Mouse (Mus musculus) hindbrain, postnatal 0 days (tissue): ENCODE measurements around the gene Grasp. TPM values are rescaled to one million over a fixed set of nuclear protein-coding genes. Genes with fewer than 3 reads are reported as not detected.
A peak's percentile ranks its signal among the peaks of the same experiment; 100 is the strongest.

ENCODE experiments used
- ATAC-seq: fragments of 200-750 bp; cut with Nextera tagmentation; 2 replicates; pipeline ENCODE4 v1.8.0; 2017; ENCODE audit warnings: mild to moderate bottlenecking, moderate TSS enrichment, moderate library complexity
- DNase-seq: peaks from one replicate; pipeline ENCODE4 v3.0.0-alpha.2; 2015; ENCODE audit warnings: low spot score
- H3K27ac ChIP-seq: fragments of 300-500 bp; sonication (generic); 2 replicates; pipeline ENCODE4 v1.5.1; 2014; ENCODE audit warnings: mild to moderate bottlenecking
- H3K27me3 ChIP-seq: fragments of 300-500 bp; sonication (generic); 2 replicates; pipeline ENCODE4 v1.6.1; 2014; ENCODE audit warnings: low read length, mixed read lengths; ENCODE audit not compliant: insufficient read depth
- H3K36me3 ChIP-seq: fragments of 300-500 bp; sonication (generic); 2 replicates; pipeline ENCODE4 v1.6.1; 2014; ENCODE audit warnings: low read length, mixed read lengths; ENCODE audit not compliant: insufficient read depth
- H3K4me1 ChIP-seq: fragments of 300-500 bp; sonication (generic); 2 replicates; pipeline ENCODE4 v1.6.1; 2014; ENCODE audit warnings: antibody characterized with exemption, low read length, mixed read lengths; ENCODE audit not compliant: insufficient read depth
- H3K4me2 ChIP-seq: fragments of 300-500 bp; sonication (generic); 2 replicates; pipeline ENCODE4 v1.6.1; 2014; ENCODE audit warnings: low read depth, mild to moderate bottlenecking, low read length, moderate library complexity, mixed read lengths
- H3K4me3 ChIP-seq: fragments of 300-500 bp; sonication (generic); 2 replicates; pipeline ENCODE4 v1.5.1; 2014; ENCODE audit warnings: low read length
- H3K9ac ChIP-seq: fragments of 300-500 bp; sonication (generic); replicated peaks from 2 replicates; pipeline ENCODE4 v1.6.1; 2014; ENCODE audit warnings: mild to moderate bottlenecking, low read length, moderate library complexity, mixed read lengths
- H3K9me3 ChIP-seq: fragments of 300-500 bp; sonication (generic); 2 replicates; pipeline ENCODE4 v1.6.1; 2016; ENCODE audit warnings: low read length, mixed read lengths
- CTCF ChIP-seq: IDR thresholded peaks from 2 replicates; pipeline ENCODE4 v1.5.1; 2016; ENCODE audit warnings: antibody characterized with exemption, control low read depth, low read depth
- WGBS: fragments of 180-500 bp; shearing (Covaris S2); extraction: QIAGEN DNeasy Blood & Tissue Kit; methylation state at CpG from one replicate; pipeline ENCODE4 v1.1.7; 2014; 5-methylcytosine and 5-hydroxymethylcytosine counted together
- polyA plus RNA-seq: library from polyadenylated mRNA; unstranded; fragments of >200 nt; fragmentation: Nextera tagmentation; extraction: Ambion mirVana; gene quantifications from 2 replicates; pipeline ENCODE4 v1.2.1, GENCODE M21; 2015
- total RNA-seq: library from RNA; depleted of rRNA; stranded (reverse); fragments of >200 nt; gene quantifications from 2 replicates; pipeline ENCODE4 v1.2.3, GENCODE M21; 2014

Grasp gene
- total and polyA plus RNA-seq, 2 experiments from 2014 or later: 1.5 to 8.7 TPM

- 23% methylated on average over 5 of the region's 5 CpGs for WGBS
- Histone ChIP-seq H3K4me1 (no peaks in the 10 kb centered on the region), H3K4me2 (no peak overlapping the region), H3K36me3 (no peaks in the 10 kb centered on the region), H3K9me3 (no peaks in the 10 kb centered on the region), H3K9ac (no peak overlapping the region), H3K27ac (no peak overlapping the region), H3K27me3 (no peaks in the 10 kb centered on the region), H3K4me3 (no peak overlapping the region)
- ATAC-seq (no peak), DNase-seq (no peak)
- TF ChIP-seq CTCF: no peak
Measured at GRCm38 (mm10) chr15:101235342-101235698, 11.3 kb downstream of the Grasp start.

- no peaks in the 10 kb centered on the region for H3K4me1 ChIP-seq
- no peak for TF ChIP-seq CTCF
- no peak overlapping the region for H3K4me2 ChIP-seq
- H3K9ac ChIP-seq: no peak overlapping the region
- no peak overlapping the region for H3K27ac ChIP-seq
- no peak overlapping the region for H3K4me3 ChIP-seq
- H3K36me3 ChIP-seq: no peaks in the 10 kb centered on the region
- DNase-seq (no peak), ATAC-seq (no peak)
- no peaks in the 10 kb centered on the region for H3K27me3 ChIP-seq
- WGBS: 31% methylated on average over 12 of the region's 12 CpGs
- no peaks in the 10 kb centered on the region for H3K9me3 ChIP-seq
Measured at GRCm38 (mm10) chr15:101235728-101236327, 11.8 kb downstream of the Grasp start.

GRCm38 (mm10) chr15:101236878-101237277 is 12.9 kb downstream of the Grasp start:
- peak; percentile 59 for DNase-seq
- WGBS: 13% methylated on average over 3 of the region's 3 CpGs
- no peaks in the 10 kb centered on the region for H3K4me1 ChIP-seq
- H3K4me2 ChIP-seq: no peak overlapping the region
- no peak overlapping the region for H3K27ac ChIP-seq
- peak; percentile 81 for TF ChIP-seq CTCF
- H3K36me3 ChIP-seq: no peaks in the 10 kb centered on the region
- ATAC-seq: no peak
- no peaks in the 10 kb centered on the region for H3K27me3 ChIP-seq
- H3K9me3 ChIP-seq: no peaks in the 10 kb centered on the region
- H3K9ac ChIP-seq: no peak overlapping the region
- no peak overlapping the region for H3K4me3 ChIP-seq

GRCm38 (mm10) chr15:101238885-101239511 is 15.0 kb downstream of the Grasp start:
- 6% methylated on average over 28 of the region's 28 CpGs for WGBS
- peak; percentile 78 for DNase-seq
- H3K9ac ChIP-seq: no peak overlapping the region

GRCm38 (mm10) chr15:101239821-101240220 is 15.8 kb downstream of the Grasp start:
- no peak overlapping the region for H3K4me3 ChIP-seq
- no peak for ATAC-seq

More at GRCm38 (mm10) chr15:101238885-101239511, 15.0 kb downstream of the Grasp start:
- Histone ChIP-seq H3K36me3 (no peaks in the 10 kb centered on the region), H3K27ac (no peak overlapping the region), H3K4me2 (peak overlapping the region; percentile 51), H3K4me3 (peak overlapping the region; percentile 19), H3K9me3 (no peaks in the 10 kb centered on the region), H3K4me1 (no peaks in the 10 kb centered on the region), H3K27me3 (no peaks in the 10 kb centered on the region)
- peak; percentile 74 for TF ChIP-seq CTCF
- ATAC-seq: peak; percentile 55

GRCm38 (mm10) chr15:101240799-101241204 is 16.8 kb downstream of the Grasp start:
- Histone ChIP-seq H3K9me3 (no peaks in the 10 kb centered on the region), H3K36me3 (no peaks in the 10 kb centered on the region), H3K9ac (no peak overlapping the region; the same call in 1 of the 2 replicates), H3K4me3 (peak overlapping the region; percentile 10; the same call in 1 of the 2 replicates), H3K27me3 (no peaks in the 10 kb centered on the region), H3K27ac (no peak overlapping the region), H3K4me1 (no peaks in the 10 kb centered on the region), H3K4me2 (peak overlapping the region; percentile 48)
- DNase-seq (peak; percentile 90), ATAC-seq (peak; percentile 57)
- TF ChIP-seq CTCF: peak; percentile 95
- 4% methylated on average over 10 of the region's 10 CpGs for WGBS

More at GRCm38 (mm10) chr15:101239821-101240220, 15.8 kb downstream of the Grasp start:
- Histone ChIP-seq H3K36me3 (no peaks in the 10 kb centered on the region), H3K9ac (no peak overlapping the region), H3K4me1 (no peaks in the 10 kb centered on the region), H3K4me2 (no peak overlapping the region), H3K27me3 (no peaks in the 10 kb centered on the region), H3K9me3 (no peaks in the 10 kb centered on the region), H3K27ac (no peak overlapping the region)
- TF ChIP-seq CTCF: no peak
- DNase-seq: no peak
- 58% methylated on average over 8 of the region's 8 CpGs for WGBS

- Histone ChIP-seq H3K9ac (no peak overlapping the region; the same call in 1 of the 2 replicates), H3K36me3 (no peaks in the 10 kb centered on the region), H3K4me3 (0 out of 2 replicates have a peak overlapping the region, but pooled peaks have one; percentile 10), H3K27me3 (no peaks in the 10 kb centered on the region), H3K4me1 (no peaks in the 10 kb centered on the region), H3K9me3 (no peaks in the 10 kb centered on the region), H3K4me2 (peak overlapping the region; percentile 48), H3K27ac (no peak overlapping the region)
- DNase-seq: no peak
- no peak for TF ChIP-seq CTCF
- no peak for ATAC-seq
- WGBS: 70% methylated on average over 9 of the region's 9 CpGs
Measured at GRCm38 (mm10) chr15:101241236-101241635, 17.2 kb downstream of the Grasp start.
